Mouse (Mus musculus) liver, postnatal 0 days (tissue): ENCODE results near the gene Tmem135. TPM values are rescaled to one million over a fixed set of nuclear protein-coding genes. Genes with fewer than 3 reads are reported as not detected.
"Not testable (repeated sequence)": the region's sequence is repeated elsewhere in the genome, so short reads cannot be mapped to it uniquely, and the experiment has no call there.

Experiments used
- ATAC-seq: fragments of 200-750 bp; cut with Nextera tagmentation; 2 replicates; pipeline ENCODE4 v1.8.0; 2017; ENCODE audit warnings: mild to moderate bottlenecking, moderate library complexity
- DNase-seq: peaks from one replicate; pipeline ENCODE4 v3.0.0-alpha.2; 2016
- H3K27ac ChIP-seq: fragments of 300-500 bp; sonication (generic); 2 replicates; pipeline ENCODE4 v1.5.1; 2014; ENCODE audit warnings: antibody characterized with exemption, moderate library complexity, mild to moderate bottlenecking, low read depth
- H3K27me3 ChIP-seq: fragments of 300-500 bp; sonication (generic); 2 replicates; pipeline ENCODE4 v1.6.1; 2014; ENCODE audit warnings: low read length, control low read depth, mixed read lengths; ENCODE audit not compliant: insufficient read depth
- H3K36me3 ChIP-seq: fragments of 300-500 bp; sonication (generic); replicated peaks from 2 replicates; pipeline ENCODE4 v1.6.1; 2014; ENCODE audit warnings: mild to moderate bottlenecking, control low read depth, low read length, moderate library complexity, mixed read lengths; ENCODE audit not compliant: insufficient read depth
- H3K4me1 ChIP-seq: fragments of 300-500 bp; sonication (generic); 2 replicates; pipeline ENCODE4 v1.6.1; 2014; ENCODE audit warnings: antibody characterized with exemption, mild to moderate bottlenecking, control low read depth; ENCODE audit not compliant: insufficient read depth
- H3K4me2 ChIP-seq: fragments of 300-500 bp; sonication (generic); 2 replicates; pipeline ENCODE4 v1.6.1; 2014; ENCODE audit warnings: low read depth, mild to moderate bottlenecking, low read length, moderate library complexity, mixed read lengths
- H3K4me3 ChIP-seq: fragments of 300-500 bp; sonication (generic); 2 replicates; pipeline ENCODE4 v1.5.1; 2014; ENCODE audit warnings: low read depth, low read length
- H3K9ac ChIP-seq: fragments of 300-500 bp; sonication (generic); replicated peaks from 2 replicates; pipeline ENCODE4 v1.6.1; 2014; ENCODE audit warnings: mild to moderate bottlenecking, moderate library complexity
- H3K9me3 ChIP-seq: fragments of 300-500 bp; sonication (generic); 2 replicates; pipeline ENCODE4 v1.6.1; 2016; ENCODE audit warnings: mild to moderate bottlenecking, control low read depth, low read length, mixed read lengths
- CTCF ChIP-seq: sonication (generic); IDR thresholded peaks from 2 replicates; pipeline ENCODE4 v1.5.1; 2016; ENCODE audit warnings: antibody characterized with exemption, low read depth
- EP300 ChIP-seq: IDR thresholded peaks from 2 replicates; pipeline ENCODE4 v1.6.1; 2016; ENCODE audit warnings: antibody characterized with exemption, low read depth, mild to moderate bottlenecking
- WGBS: fragments of 180-500 bp; shearing (Covaris S2); extraction: QIAGEN DNeasy Blood & Tissue Kit; methylation state at CpG from one replicate; pipeline ENCODE4 v1.1.7; 2014; ENCODE audit not compliant: insufficient replicate concordance; 5-methylcytosine and 5-hydroxymethylcytosine counted together
- polyA plus RNA-seq: library from polyadenylated mRNA; unstranded; fragments of >200 nt; fragmentation: Nextera tagmentation; extraction: Ambion mirVana; gene quantifications from 2 replicates; pipeline ENCODE4 v1.2.1, GENCODE M21; 2015

Gene Tmem135
- polyA plus RNA-seq, 1 experiment from 2014 or later = 31.7 TPM

GRCm38 (mm10) chr7:89303765-89304164, 100.3 kb downstream of the Tmem135 start:
- no peak for DNase-seq
- no peak overlapping the region for H3K4me2 ChIP-seq
- no peak overlapping the region for H3K9ac ChIP-seq
- H3K27ac ChIP-seq = no peak overlapping the region
- 0 out of 2 replicates have a peak, but pooled peaks cover 2% of the 10 kb centered on the region for H3K36me3 ChIP-seq
- no peak for TF ChIP-seq CTCF
- no peak for TF ChIP-seq EP300
- peak; percentile 25; the same call in 1 of the 2 replicates for ATAC-seq
- 84% methylated on average over 1 of the region's 1 CpGs for WGBS
- 0 out of 2 replicates have a peak, but pooled peaks cover 2% of the 10 kb centered on the region for H3K4me1 ChIP-seq
- no peaks in the 10 kb centered on the region for H3K27me3 ChIP-seq
- no peaks in the 10 kb centered on the region for H3K9me3 ChIP-seq
- H3K4me3 ChIP-seq = no peak overlapping the region

GRCm38 (mm10) chr7:89298911-89299458, 105.0 kb downstream of the Tmem135 start:
- Histone ChIP-seq H3K4me1 (0 out of 2 replicates have a peak, but pooled peaks cover 2% of the 10 kb centered on the region), H3K27ac (no peak overlapping the region), H3K4me3 (no peak overlapping the region), H3K27me3 (no peaks in the 10 kb centered on the region), H3K9me3 (no peaks in the 10 kb centered on the region), H3K9ac (no peak overlapping the region), H3K36me3 (0 out of 2 replicates have a peak, but pooled peaks cover 3% of the 10 kb centered on the region), H3K4me2 (no peak overlapping the region)
- no peak for ATAC-seq
- WGBS = 79% methylated on average over 1 of the region's 1 CpGs
- no peak for DNase-seq
- TF ChIP-seq CTCF = no peak

GRCm38 (mm10) chr7:89296941-89297340, 107.1 kb downstream of the Tmem135 start:
- H3K27ac ChIP-seq = no peak overlapping the region
- no peak for DNase-seq
- H3K36me3 ChIP-seq = 0 out of 2 replicates have a peak, but pooled peaks cover 3% of the 10 kb centered on the region
- WGBS = 78% methylated on average over 1 of the region's 1 CpGs
- 0 out of 2 replicates have a peak, but pooled peaks cover 2% of the 10 kb centered on the region for H3K4me1 ChIP-seq
- H3K9ac ChIP-seq = no peak overlapping the region
- TF ChIP-seq CTCF = no peak
- TF ChIP-seq EP300 = no peak
- H3K4me3 ChIP-seq = no peak overlapping the region
- no peak overlapping the region for H3K4me2 ChIP-seq
- H3K9me3 ChIP-seq = no peaks in the 10 kb centered on the region
- no peaks in the 10 kb centered on the region for H3K27me3 ChIP-seq
- no peak for ATAC-seq

- no peak for DNase-seq
- 79% methylated on average over 7 of the region's 7 CpGs for WGBS
- Histone ChIP-seq H3K9me3 (no peaks in the 10 kb centered on the region), H3K36me3 (peaks cover 1% of the 10 kb centered on the region; the same call in 1 of the 2 replicates), H3K27me3 (no peaks in the 10 kb centered on the region), H3K4me1 (no peaks in the 10 kb centered on the region), H3K9ac (no peak overlapping the region), H3K4me2 (no peak overlapping the region), H3K27ac (no peak overlapping the region), H3K4me3 (no peak overlapping the region)
- TF ChIP-seq EP300 (no peak), CTCF (no peak)
- ATAC-seq = no peak
Measured at GRCm38 (mm10) chr7:89282664-89283063, 121.4 kb downstream of the Tmem135 start.

- H3K36me3 ChIP-seq, H3K27me3 ChIP-seq, H3K4me3 ChIP-seq, H3K27ac ChIP-seq, H3K4me2 ChIP-seq, H3K9ac ChIP-seq, H3K9me3 ChIP-seq, H3K4me1 ChIP-seq, DNase-seq: not testable (repeated sequence)
- ATAC-seq = peak; percentile 55
Measured at GRCm38 (mm10) chr7:89270438-89270837, 133.6 kb downstream of the Tmem135 start.

- 73% methylated on average over 6 of the region's 6 CpGs for WGBS
- DNase-seq (no peak), ATAC-seq (no peak)
- Histone ChIP-seq H3K4me3 (no peak overlapping the region), H3K4me2 (no peak overlapping the region), H3K9me3 (no peaks in the 10 kb centered on the region), H3K9ac (no peak overlapping the region), H3K36me3 (no peaks in the 10 kb centered on the region; the same call in 1 of the 2 replicates), H3K27me3 (no peaks in the 10 kb centered on the region), H3K4me1 (no peaks in the 10 kb centered on the region; the same call in 1 of the 2 replicates), H3K27ac (0 out of 2 replicates have a peak overlapping the region, but pooled peaks have one; percentile 4)
- TF ChIP-seq EP300 (no peak), CTCF (no peak)
Measured at GRCm38 (mm10) chr7:89269826-89270225, 134.2 kb downstream of the Tmem135 start.
